Mouse (Mus musculus) MEL (cell line): ENCODE data around the gene Pik3r1. TPM values are rescaled to one million over a fixed set of nuclear protein-coding genes. Genes with fewer than 3 reads are reported as not detected.
A peak's percentile ranks its signal among the peaks of the same experiment; 100 is the strongest.

ENCODE experiments used
- DNase-seq: peaks from one replicate; pipeline ENCODE4 v3.0.0; 2011; ENCODE audit warnings: low read depth, low spot score
- H3K27ac ChIP-seq: 2 replicates; pipeline ENCODE4 v1.5.1; 2012; ENCODE audit warnings: low read depth, mild to moderate bottlenecking, control low read depth, low read length, moderate library complexity; ENCODE audit not compliant: control insufficient read depth
- H3K27me3 ChIP-seq, 2 experiments: fragments of 150-350 bp in 1 of 2; sonication (generic) in 1 of 2; 2 replicates each; pipeline ENCODE4 v1.6.1; 2012; ENCODE audit warnings: low read length in 2 of 2, mild to moderate bottlenecking in 2 of 2, improper control_type of control experiment in 1 of 2, moderate library complexity in 1 of 2; ENCODE audit not compliant: insufficient read depth in 2 of 2, control insufficient read depth in 1 of 2
- H3K36me3 ChIP-seq, 2 experiments: 2 replicates each; pipeline ENCODE4 v1.6.1; 2012 to 2014; ENCODE audit warnings: low read length in 2 of 2, improper control_type of control experiment in 1 of 2, inconsistent platforms in 1 of 2, mild to moderate bottlenecking in 1 of 2; ENCODE audit not compliant: insufficient read depth in 2 of 2, control insufficient read depth in 1 of 2
- H3K4me1 ChIP-seq, 2 experiments: fragments of 150-350 bp in 1 of 2; sonication (generic) in 1 of 2; 2 replicates each; pipeline ENCODE4 v1.6.1; 2012; ENCODE audit warnings: low read length in 2 of 2, improper control_type of control experiment in 1 of 2, mild to moderate bottlenecking in 1 of 2; ENCODE audit not compliant: insufficient read depth in 2 of 2, control insufficient read depth in 1 of 2
- H3K4me3 ChIP-seq, 2 experiments: fragments of 150-350 bp in 1 of 2; sonication (generic) in 1 of 2; 2 replicates each; pipeline ENCODE4 v1.5.1; 2012; ENCODE audit warnings: low read depth in 2 of 2, low read length in 2 of 2, mild to moderate bottlenecking in 2 of 2, moderate library complexity in 2 of 2, control low read depth in 1 of 2, improper control_type of control experiment in 1 of 2; ENCODE audit not compliant: control insufficient read depth in 1 of 2, insufficient read depth in 1 of 2
- H3K79me2 ChIP-seq: 2 replicates; pipeline ENCODE4 v1.6.1; 2012; ENCODE audit warnings: mild to moderate bottlenecking, low read length, moderate library complexity; ENCODE audit not compliant: control insufficient read depth, poor library complexity, insufficient read depth
- H3K9ac ChIP-seq: 2 replicates; pipeline ENCODE4 v1.6.1; 2012; ENCODE audit warnings: low read depth, mild to moderate bottlenecking, control low read depth, low read length, moderate library complexity; ENCODE audit not compliant: control insufficient read depth, poor library complexity, severe bottlenecking
- H3K9me3 ChIP-seq: fragments of 150-350 bp; sonication (generic); replicated peaks from 2 replicates; pipeline ENCODE4 v1.6.1; 2012; ENCODE audit warnings: mild to moderate bottlenecking, low read length, improper control_type of control experiment, moderate library complexity; ENCODE audit not compliant: insufficient read depth
- CTCF ChIP-seq, 3 experiments: IDR thresholded peaks in 2 of 3; conservative IDR thresholded peaks in 1 of 3; 2 replicates each; pipeline ENCODE4 v1.5.1; 2011 to 2012; ENCODE audit warnings: low read length in 3 of 3, low read depth in 2 of 3, mild to moderate bottlenecking in 2 of 3, improper control_type of control experiment in 1 of 3, inconsistent platforms in 1 of 3, mixed read lengths in 1 of 3, moderate library complexity in 1 of 3; ENCODE audit not compliant: control insufficient read depth in 1 of 3, insufficient read depth in 1 of 3, poor library complexity in 1 of 3, severe bottlenecking in 1 of 3
- ELF1 ChIP-seq: IDR thresholded peaks from 2 replicates; pipeline ENCODE4 v1.6.1; 2014; ENCODE audit warnings: low read depth, mild to moderate bottlenecking, inconsistent platforms, low read length, improper control_type of control experiment, moderate library complexity
- ETS1 ChIP-seq: IDR thresholded peaks from 2 replicates; pipeline ENCODE4 v1.6.1; 2012; ENCODE audit warnings: low read depth, mild to moderate bottlenecking, inconsistent platforms, low read length, improper control_type of control experiment, moderate library complexity
- GABPA ChIP-seq: IDR thresholded peaks from 2 replicates; pipeline ENCODE4 v1.6.1; 2012; ENCODE audit warnings: low read depth, mild to moderate bottlenecking, inconsistent platforms, low read length, improper control_type of control experiment, moderate library complexity
- KAT2A ChIP-seq: conservative IDR thresholded peaks from 2 replicates; pipeline ENCODE4 v1.6.1; 2012; ENCODE audit warnings: low read depth, low read length, improper control_type of control experiment, inconsistent platforms
- MAFK ChIP-seq: IDR thresholded peaks from 2 replicates; pipeline ENCODE4 v1.6.1; 2011; ENCODE audit warnings: low read depth, mild to moderate bottlenecking, low read length, improper control_type of control experiment, borderline replicate concordance
- NRF1 ChIP-seq: IDR thresholded peaks from 2 replicates; pipeline ENCODE4 v1.6.1; 2014; ENCODE audit warnings: low read depth, mild to moderate bottlenecking, inconsistent platforms, low read length, improper control_type of control experiment, moderate library complexity; ENCODE audit not compliant: poor library complexity, insufficient read depth, severe bottlenecking
- POLR2AphosphoS2 ChIP-seq: IDR thresholded peaks from 2 replicates; pipeline ENCODE4 v1.6.1; 2011; ENCODE audit warnings: low read length, improper control_type of control experiment
- POLR2AphosphoS5 ChIP-seq: IDR thresholded peaks from 2 replicates; pipeline ENCODE4 v1.6.1; 2012; ENCODE audit warnings: low read depth, borderline replicate concordance, mild to moderate bottlenecking, inconsistent platforms, low read length, moderate library complexity, mixed read lengths
- RAD21 ChIP-seq: IDR thresholded peaks from 2 replicates; pipeline ENCODE4 v1.6.1; 2011; ENCODE audit warnings: mild to moderate bottlenecking, low read depth, low read length, improper control_type of control experiment
- SIN3A ChIP-seq: IDR thresholded peaks from 2 replicates; pipeline ENCODE4 v1.6.1; 2012; ENCODE audit warnings: low read length, improper control_type of control experiment, inconsistent platforms
- SMC3 ChIP-seq: IDR thresholded peaks from 2 replicates; pipeline ENCODE4 v1.6.1; 2011; ENCODE audit warnings: low read depth, low read length, improper control_type of control experiment
- USF2 ChIP-seq, 2 experiments: IDR thresholded peaks; 2 replicates each; pipeline ENCODE4 v1.6.1; 2011 to 2012; ENCODE audit warnings: improper control_type of control experiment in 2 of 2, low read length in 2 of 2, borderline replicate concordance in 1 of 2, inconsistent platforms in 1 of 2, low read depth in 1 of 2, mild to moderate bottlenecking in 1 of 2; ENCODE audit not compliant: insufficient read depth in 1 of 2
- ZKSCAN1 ChIP-seq: IDR thresholded peaks from 2 replicates; pipeline ENCODE4 v1.6.1; 2012; ENCODE audit warnings: low read depth, mild to moderate bottlenecking, inconsistent platforms, low read length, improper control_type of control experiment, moderate library complexity
- ZNF384 ChIP-seq: IDR thresholded peaks from 2 replicates; pipeline ENCODE4 v1.6.1; 2012; ENCODE audit warnings: low read depth, mild to moderate bottlenecking, inconsistent platforms, low read length, improper control_type of control experiment
- polyA plus RNA-seq, 2 experiments: library from polyadenylated mRNA; stranded (reverse) in 1 of 2; unstranded in 1 of 2; fragments of >175 nt in 1 of 2; fragments of >200 nt in 1 of 2; gene quantifications; 2 replicates each; pipeline versions ENCODE4 v1.2.1 to v1.2.4; 2012; ENCODE audit warnings: low replicate concordance in 2 of 2, low read depth in 1 of 2; ENCODE audit not compliant: insufficient read length in 2 of 2, insufficient read depth in 1 of 2, missing spikeins in 1 of 2
- total RNA-seq: library from RNA; depleted of rRNA; stranded (reverse); fragments of 300-350 nt; gene quantifications from 2 replicates; pipeline ENCODE4 v1.2.3, GENCODE M21; 2012

Pik3r1 gene
- total and polyA plus RNA-seq, 3 experiments, result 23.8 to 116 (median 41.4) TPM

GRCm38 (mm10) chr13:101729248-101730055, 38.6 kb downstream of the Pik3r1 start:
- Histone ChIP-seq H3K4me3 (no peak overlapping the region), H3K9ac (no peak overlapping the region), H3K27me3 (no peaks in the 10 kb centered on the region), H3K27ac (no peak overlapping the region), H3K79me2 (peaks cover 23% of the 10 kb centered on the region), H3K4me1 (peaks cover 0 to 8% of the 10 kb centered on the region in 2 experiments; a peak in 2 of 4 replicates), H3K9me3 (no peaks in the 10 kb centered on the region), H3K36me3 (peaks cover 0 to 10% of the 10 kb centered on the region in 2 experiments; a peak in 3 of 4 replicates)
- DNase-seq, result no peak
- TF ChIP-seq KAT2A, result no peak
- no peak for TF ChIP-seq ETS1
- TF ChIP-seq POLR2AphosphoS5, result no peak
- no peak for TF ChIP-seq SIN3A
- TF ChIP-seq MAFK, result no peak

GRCm38 (mm10) chr13:101728816-101729215, 39.2 kb downstream of the Pik3r1 start:
- H3K9me3 ChIP-seq, result no peaks in the 10 kb centered on the region
- no peak overlapping the region for H3K27ac ChIP-seq
- H3K79me2 ChIP-seq, result peaks cover 26% of the 10 kb centered on the region
- H3K4me1 ChIP-seq, result peaks cover 0 to 8% of the 10 kb centered on the region in 2 experiments; a peak in 2 of 4 replicates
- H3K9ac ChIP-seq, result no peak overlapping the region
- H3K27me3 ChIP-seq, result no peaks in the 10 kb centered on the region
- H3K4me3 ChIP-seq, result no peak overlapping the region
- peak; percentile 15; the same call in 1 of the 2 replicates for TF ChIP-seq RAD21
- TF ChIP-seq USF2 (IDR thresholded peaks at IDR 0.05; ENCODE audit: borderline replicate concordance in 1 of 2, insufficient read depth in 1 of 2, low read depth in 1 of 2, low read length in 2 of 2), result no peak
- no peak for TF ChIP-seq GABPA
- peak; percentile 20; the same call in 1 of the 2 replicates for TF ChIP-seq SMC3
- peak in 2 of 3 experiments; percentile 7 to 14; a peak in 1 of 6 replicates for TF ChIP-seq CTCF (IDR thresholded peaks at IDR 0.05 in 2 of 3, conservative IDR thresholded peaks at IDR 0.05 in 1 of 3; ENCODE audit: control insufficient read depth in 1 of 3, insufficient read depth in 1 of 3, low read depth in 2 of 3, low read length in 3 of 3, poor library complexity in 1 of 3, severe bottlenecking in 1 of 3)
- DNase-seq, result no peak
- peaks cover 0 to 10% of the 10 kb centered on the region in 2 experiments; a peak in 3 of 4 replicates for H3K36me3 ChIP-seq

DNA sequence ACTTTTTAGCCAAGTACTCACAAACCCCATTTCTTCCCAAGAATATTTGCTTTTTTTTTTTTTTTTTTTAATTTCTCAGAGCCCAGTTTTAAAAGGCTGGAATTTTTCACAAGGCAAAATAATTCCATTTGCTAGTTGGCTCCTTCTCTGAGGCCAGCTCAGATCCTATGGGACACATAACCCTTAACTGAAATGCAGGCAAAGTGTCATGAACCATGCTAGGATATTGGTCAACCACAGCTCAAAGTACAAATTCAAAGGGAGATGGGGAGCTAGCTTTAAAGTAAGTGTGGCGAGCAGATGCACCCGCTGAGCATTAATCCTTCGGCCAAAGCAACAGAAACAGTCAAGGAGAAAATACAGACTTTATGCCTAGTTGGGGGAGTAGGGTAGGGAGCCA, 39.7 kb downstream of the Pik3r1 start:
- H3K9me3 ChIP-seq, result no peaks in the 10 kb centered on the region
- H3K4me3 ChIP-seq, result no peak overlapping the region
- H3K9ac ChIP-seq, result no peak overlapping the region
- peaks cover 0 to 8% of the 10 kb centered on the region in 2 experiments; a peak in 2 of 4 replicates for H3K4me1 ChIP-seq
- no peak for DNase-seq
- no peaks in the 10 kb centered on the region for H3K27me3 ChIP-seq
- no peak overlapping the region for H3K27ac ChIP-seq
- peaks cover 27% of the 10 kb centered on the region for H3K79me2 ChIP-seq
- H3K36me3 ChIP-seq, result peaks cover 2 to 13% of the 10 kb centered on the region in 2 experiments; a peak in 3 of 4 replicates
- peak; percentile 15; the same call in 1 of the 2 replicates for TF ChIP-seq ZNF384
- TF ChIP-seq NRF1, result no peak
- TF ChIP-seq SIN3A, result no peak
- no peak for TF ChIP-seq POLR2AphosphoS2
- no peak for TF ChIP-seq ELF1
- no peak for TF ChIP-seq ETS1
- TF ChIP-seq ZKSCAN1, result no peak
- no peak for TF ChIP-seq POLR2AphosphoS5
